Mouse (Mus musculus) skeletal muscle tissue, adult 2 months (tissue): ENCODE data around the gene Furin.
A peak's percentile ranks its signal among the peaks of the same experiment; 100 is the strongest.

Experiments used
- DNase-seq: peaks from one replicate; pipeline ENCODE4 v3.0.0-alpha.2; 2012; ENCODE audit warnings: low read depth, low spot score

Gene Furin

DNA sequence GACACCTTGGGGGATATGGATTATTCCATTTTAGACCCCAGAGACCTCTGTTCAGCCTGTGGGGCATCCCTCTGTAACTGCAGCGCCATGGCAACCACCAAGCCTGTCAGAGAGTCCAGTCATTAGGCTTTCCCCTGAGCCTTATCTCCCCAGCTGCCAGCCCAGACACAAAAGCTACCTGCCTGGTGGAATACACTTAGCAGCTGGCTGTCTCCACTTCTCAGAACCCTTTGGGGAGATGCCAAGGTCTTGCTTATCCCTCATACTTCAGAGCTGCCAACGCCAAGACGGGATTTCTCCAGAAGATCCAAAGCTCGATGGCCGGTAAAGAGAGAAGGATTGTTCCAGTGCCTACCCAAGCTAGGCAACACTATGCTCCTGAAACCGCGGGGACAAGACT lies 63.4 kb downstream of the Furin start:
- DNase-seq, result no peak

DNA sequence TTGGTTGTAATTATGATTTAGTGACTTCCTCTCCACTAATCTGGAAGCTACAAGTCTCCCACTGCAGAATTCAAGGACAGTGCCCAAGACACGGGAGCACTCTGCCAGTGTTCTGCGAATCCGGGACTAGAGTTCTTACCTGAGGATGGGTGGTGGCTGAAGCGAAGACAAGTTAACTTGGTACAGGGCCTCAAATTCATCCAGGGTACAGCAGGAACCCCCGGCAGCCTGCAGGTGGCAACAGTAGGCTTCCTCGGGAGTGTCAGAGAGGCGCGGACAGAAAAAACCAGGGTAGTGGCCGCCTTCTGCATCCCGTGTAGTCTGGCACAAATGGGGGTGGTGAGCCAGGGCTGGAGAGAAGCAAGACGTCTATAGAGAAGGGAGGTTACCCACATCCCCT lies 64.4 kb downstream of the Furin start, which contains the start of gene Unc45a:
TSS of gene Unc45a (minus strand) at position 213 of the 400 bp plus-strand sequence.
- peak; percentile 71 for DNase-seq

DNA sequence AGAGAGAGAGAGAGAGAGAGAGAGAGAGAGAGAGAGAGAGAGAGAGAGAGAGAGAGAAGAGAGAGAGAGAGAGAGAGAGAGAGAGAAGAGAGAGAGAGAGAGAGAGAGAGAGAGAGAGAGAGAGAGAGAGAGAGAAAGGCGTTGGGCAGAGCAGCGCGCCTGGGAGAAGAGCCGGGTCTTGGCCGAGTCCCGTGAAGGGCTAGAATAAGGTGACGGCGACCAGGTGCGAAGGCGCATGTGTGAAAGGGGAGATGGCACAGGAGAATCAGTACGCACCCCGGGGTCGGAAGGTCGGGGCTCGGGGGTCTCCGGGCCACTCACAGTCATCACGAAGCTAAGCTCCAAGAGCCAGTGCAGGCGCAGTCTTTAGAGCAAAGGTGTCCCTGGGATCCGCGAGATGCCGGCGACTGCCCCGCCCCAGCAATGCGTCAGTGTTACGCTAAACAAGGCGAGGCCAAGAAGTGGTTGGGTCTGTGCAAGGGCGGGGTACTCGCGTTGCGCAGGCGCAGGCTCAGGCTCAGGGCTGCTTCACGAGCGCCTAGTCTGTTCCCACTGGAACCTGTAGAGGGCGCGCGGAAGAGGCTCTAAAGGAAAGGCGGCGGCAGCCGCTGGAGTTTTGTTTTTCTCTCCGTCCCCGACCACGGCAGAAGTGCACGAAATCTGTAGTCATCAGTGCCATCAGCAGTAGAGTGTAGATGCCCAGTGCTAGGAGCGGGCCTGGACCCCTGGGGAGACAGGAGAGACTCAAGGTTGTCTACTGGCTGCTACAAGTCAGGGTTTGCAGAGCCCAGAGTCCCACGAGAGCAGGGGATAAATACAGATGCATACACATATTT lies 65.2 kb downstream of the Furin start:
- DNase-seq, result peak; percentile 98

- no peak for DNase-seq
These were observed 65.9 kb downstream of the Furin start for GRCm38 (mm10) chr7:80339371-80339770.
